Mouse (Mus musculus): ENCODE data around the gene B3gnt8.

- TF ChIP-seq ZNF384 (IDR thresholded peaks at IDR 0.05; ENCODE audit: low read depth, low read length): no peak
- no peak for TF ChIP-seq MAFK (IDR thresholded peaks at IDR 0.05; ENCODE audit: insufficient read depth, low read depth, low read length)
- TF ChIP-seq HCFC1 (IDR thresholded peaks at IDR 0.05; ENCODE audit: borderline replicate concordance, insufficient read depth, low read length): no peak
Observed at GRCm38 (mm10) chr7:25681341-25682231, 55.1 kb downstream of the B3gnt8 start.

Data from ES-E14 (cell line).